Mouse (Mus musculus): ENCODE data around the gene Ptpa. TPM values are rescaled to one million over a fixed set of nuclear protein-coding genes. Genes with fewer than 3 reads are reported as not detected.

Ptpa gene
- polyA plus RNA-seq (2015; fragmentation: Nextera tagmentation; extraction: Ambion mirVana), result 84.5 and 101 TPM in 2 replicates

DNA sequence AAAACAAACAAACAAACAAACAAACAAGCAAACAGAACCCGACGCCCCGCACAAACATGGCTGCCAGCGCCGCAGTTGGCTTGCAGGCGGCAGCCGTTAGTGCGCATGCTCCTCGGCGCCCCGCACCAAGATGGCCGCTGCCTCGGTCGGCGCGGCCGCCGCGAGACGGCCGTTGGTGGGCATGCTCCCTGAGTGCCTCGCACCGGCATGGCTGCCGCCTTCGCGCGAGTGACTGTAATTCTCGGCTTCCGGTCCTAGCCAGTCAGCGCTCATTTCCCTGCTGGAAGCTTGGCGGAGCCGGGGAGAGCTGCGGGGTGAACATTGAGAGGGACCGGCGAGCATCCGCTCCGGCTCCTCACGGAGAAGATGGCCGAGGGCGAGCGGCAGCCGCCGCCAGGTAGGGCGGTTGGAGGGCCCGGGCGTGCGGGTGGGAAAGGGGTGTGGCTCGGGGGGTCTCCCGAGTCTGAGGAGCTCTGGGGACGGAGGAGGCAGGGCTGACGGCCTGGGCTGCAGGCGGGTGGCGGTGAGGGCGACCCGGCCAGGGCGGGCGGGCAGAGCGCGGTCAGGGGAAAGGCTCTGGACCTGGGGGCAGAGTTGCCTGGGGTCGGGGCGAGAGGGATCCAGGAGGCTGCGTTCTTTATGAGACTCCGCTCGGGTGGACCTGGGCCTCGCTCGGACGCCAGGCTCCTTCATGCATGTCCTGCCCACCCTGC lies at the start of gene Ptpa:
Gene Ptpa (plus strand): TSS at position 104 of the 713 bp plus-strand sequence.

GRCm38 (mm10) chr2:30392114-30392576 lies 23.7 kb upstream of the Ptpa start, which contains the start of gene Dolpp1:
Gene Dolpp1 (plus strand): TSS chr2:30392254.

DNA sequence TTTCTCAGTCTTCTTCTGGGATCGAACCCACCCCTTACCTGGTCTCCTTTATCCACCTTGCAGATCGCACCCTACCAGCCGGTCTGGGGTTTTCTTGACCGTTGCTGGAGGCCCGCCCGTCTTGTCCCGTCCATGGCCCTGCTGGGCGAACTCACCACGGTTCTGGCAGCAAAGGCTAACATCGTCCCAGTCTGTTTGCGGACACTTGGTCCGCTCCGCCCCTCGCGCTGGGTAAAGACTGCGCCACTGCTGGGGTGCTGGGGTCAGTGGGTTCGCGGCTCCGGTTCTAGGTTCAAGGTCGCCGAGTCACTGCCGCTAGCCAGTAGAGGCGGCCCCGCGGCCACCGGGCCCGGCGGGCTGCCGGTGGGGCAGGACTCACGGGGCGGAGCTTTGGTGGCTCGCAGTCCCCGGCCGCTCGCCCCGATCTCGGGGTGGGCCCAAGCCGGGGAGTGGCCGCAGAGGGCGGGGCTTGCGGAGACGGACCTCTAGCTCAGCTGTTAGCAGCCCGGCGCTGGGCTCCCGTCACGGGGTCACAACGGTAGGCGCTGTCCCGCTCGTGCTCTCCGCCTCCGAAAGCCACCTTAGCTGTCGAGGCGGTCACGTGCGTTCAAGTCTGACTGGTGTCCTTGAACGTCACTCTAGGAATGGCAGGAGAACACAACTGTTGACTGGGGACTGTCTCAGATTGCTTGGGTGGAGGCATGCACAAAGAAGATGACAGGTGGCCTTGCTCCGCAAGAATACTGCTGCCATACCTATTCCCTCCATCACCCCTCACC lies 493 bp upstream of the Ptpa start, which contains the start of gene Crat:
Gene Crat (minus strand): TSS at position 657 of the 779 bp plus-strand sequence.

GRCm38 (mm10) chr2:30474039-30474438 lies 58.2 kb downstream of the Ptpa start, which contains the start of gene Ier5l:
Gene Ier5l (minus strand): TSS chr2:30474219.

Small RNAs within 50 kb of the gene (microRNA-seq; reads per million reads assigned to microRNA genes)
- 0 reads per million in 2 experiments for gene Gm47292

Other genes with a start within 250 kb of the Ptpa start
- 52.5 and 63.3 TPM in 2 replicates for gene Endog, start 244.5 kb upstream of the Ptpa start, polyA plus RNA-seq (2015; fragmentation: Nextera tagmentation; extraction: Ambion mirVana)
- gene Spout1, start 237.6 kb upstream of the Ptpa start, polyA plus RNA-seq (2015; fragmentation: Nextera tagmentation; extraction: Ambion mirVana), result 14.9 and 20.0 TPM in 2 replicates
- 9.6 TPM in 2 replicates for gene Kyat1, start 210.2 kb upstream of the Ptpa start, polyA plus RNA-seq (2015; fragmentation: Nextera tagmentation; extraction: Ambion mirVana)
- gene Lrrc8a, start 178.3 kb upstream of the Ptpa start, polyA plus RNA-seq (2015; fragmentation: Nextera tagmentation; extraction: Ambion mirVana), result 17.7 and 19.1 TPM in 2 replicates
- gene Gm28035, start 175.5 kb upstream of the Ptpa start, polyA plus RNA-seq (2015; fragmentation: Nextera tagmentation; extraction: Ambion mirVana), result 0.10 and 0.16 TPM in 2 replicates
- gene Phyhd1, start 149.8 kb upstream of the Ptpa start, polyA plus RNA-seq (2015; fragmentation: Nextera tagmentation; extraction: Ambion mirVana), result 22.3 and 22.4 TPM in 2 replicates
- gene Gm28038, start 135.0 kb upstream of the Ptpa start, polyA plus RNA-seq (2015; fragmentation: Nextera tagmentation; extraction: Ambion mirVana), result not detected in 2 replicates
- gene Dolk, start 129.7 kb upstream of the Ptpa start, polyA plus RNA-seq (2015; fragmentation: Nextera tagmentation; extraction: Ambion mirVana), result 27.4 and 34.2 TPM in 2 replicates
- gene Nup188, start 129.6 kb upstream of the Ptpa start, polyA plus RNA-seq (2015; fragmentation: Nextera tagmentation; extraction: Ambion mirVana), result 8.8 and 9.5 TPM in 2 replicates
- gene Sh3glb2, start 56.7 kb upstream of the Ptpa start, polyA plus RNA-seq (2015; fragmentation: Nextera tagmentation; extraction: Ambion mirVana), result 52.3 and 73.6 TPM in 2 replicates
- gene Miga2, start 51.8 kb upstream of the Ptpa start, polyA plus RNA-seq (2015; fragmentation: Nextera tagmentation; extraction: Ambion mirVana), result 14.9 and 16.2 TPM in 2 replicates
- 16.2 and 19.4 TPM in 2 replicates for gene Dolpp1, start 23.8 kb upstream of the Ptpa start, polyA plus RNA-seq (2015; fragmentation: Nextera tagmentation; extraction: Ambion mirVana)
- 227 and 232 TPM in 2 replicates for gene Crat, start 226 bp upstream of the Ptpa start, polyA plus RNA-seq (2015; fragmentation: Nextera tagmentation; extraction: Ambion mirVana)
- gene Ier5l, start 58.2 kb downstream of the Ptpa start, polyA plus RNA-seq (2015; fragmentation: Nextera tagmentation; extraction: Ambion mirVana), result 2.1 and 2.8 TPM in 2 replicates
- gene Cstad, start 179.0 kb downstream of the Ptpa start, polyA plus RNA-seq (2015; fragmentation: Nextera tagmentation; extraction: Ambion mirVana), result 1.3 and 2.2 TPM in 2 replicates

All from skeletal muscle tissue, postnatal 0 days (tissue).